Mouse (Mus musculus) layer of hippocampus, adult 9-11 months (tissue): ENCODE results near the gene Ccdc154.

Source experiments
- DNase-seq: peaks from one replicate; pipeline ENCODE4 v3.0.0; 2022

Ccdc154 gene

DNA sequence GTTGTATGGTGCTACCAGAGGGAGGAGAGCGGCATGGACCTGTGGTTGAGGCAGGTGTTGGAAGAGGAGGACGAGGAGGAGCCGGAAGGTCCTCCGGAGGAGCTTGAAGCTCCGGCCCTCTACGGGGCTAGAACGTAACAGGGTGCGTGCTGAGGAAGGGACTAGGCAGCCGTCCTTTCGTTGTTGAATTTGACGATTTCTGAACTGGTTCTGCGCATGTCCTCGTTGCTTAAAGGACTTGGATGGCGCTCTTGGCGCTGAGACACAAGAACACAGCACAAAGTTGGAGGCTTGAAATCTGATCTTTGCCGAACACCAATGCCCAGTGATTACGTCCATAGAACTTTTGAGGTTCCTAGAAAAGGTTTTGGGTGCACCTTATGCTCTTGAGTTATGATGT, 22.7 kb downstream of the Ccdc154 start:
- no peak for DNase-seq

DNA sequence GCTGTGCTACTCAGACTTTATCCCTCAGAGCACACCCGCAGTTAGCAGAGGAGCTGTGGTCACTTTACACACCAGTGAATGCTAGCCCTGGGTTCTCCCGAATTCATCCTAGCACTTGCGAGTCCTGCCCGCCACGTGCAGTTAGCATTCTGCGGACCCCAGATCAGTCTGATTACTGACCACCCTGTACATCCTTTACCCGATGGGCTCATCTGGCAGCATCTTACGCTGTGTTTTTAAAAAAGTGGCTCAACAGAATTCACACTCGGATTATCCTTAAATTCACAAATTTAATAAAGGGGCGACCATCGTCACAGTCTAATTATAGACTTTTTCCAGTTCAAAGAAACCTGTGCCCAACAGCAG, 25.5 kb downstream of the Ccdc154 start:
- DNase-seq = no peak

DNA sequence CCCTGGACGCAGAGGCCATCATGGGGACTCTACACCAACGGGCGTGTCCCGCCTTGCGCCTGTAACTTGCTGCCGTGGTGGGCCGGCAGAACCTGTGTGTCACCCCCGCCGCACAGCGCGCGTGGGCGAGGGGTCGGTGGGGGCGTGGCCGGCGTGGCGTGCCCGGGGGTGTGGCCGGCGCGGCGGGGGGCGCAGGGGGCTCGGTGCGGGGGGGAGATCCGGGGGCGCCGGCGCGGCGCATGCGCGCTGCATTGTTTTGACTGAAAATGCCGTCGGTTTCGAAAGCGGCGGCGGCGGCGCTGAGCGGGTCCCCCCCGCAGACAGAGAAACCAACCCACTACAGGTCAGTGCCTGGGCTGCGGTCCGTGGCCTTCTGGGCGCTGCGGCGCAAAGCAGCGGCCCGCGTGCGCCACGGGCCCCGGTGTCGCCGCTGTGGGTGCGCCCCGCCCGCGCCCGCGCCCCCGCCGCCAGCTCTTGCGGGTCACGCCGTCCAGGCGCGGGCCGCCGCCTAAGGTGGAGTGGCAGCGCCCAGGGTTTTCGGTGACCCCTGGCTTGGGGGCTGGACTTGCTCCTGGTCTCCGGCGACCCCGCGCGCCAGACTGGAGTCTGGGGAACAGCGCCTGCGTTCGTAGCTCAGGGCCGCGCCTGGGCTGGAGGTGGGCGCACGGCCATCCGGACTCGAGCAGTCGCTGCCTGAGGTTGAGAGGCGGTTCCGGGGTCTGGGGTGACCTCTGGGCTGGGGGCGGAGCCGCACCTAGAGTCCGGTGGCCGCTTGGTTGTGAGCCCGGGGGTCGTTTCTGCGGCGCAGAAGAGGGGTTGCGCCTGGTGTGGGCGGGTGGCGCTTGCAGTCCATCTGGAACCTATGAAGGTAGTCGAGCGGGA, 26.1 kb downstream of the Ccdc154 start, which contains the start of gene Unkl:
Gene Unkl (plus strand): TSS at position 248 of the 882 bp plus-strand sequence.
- peak; percentile 60 for DNase-seq

DNA sequence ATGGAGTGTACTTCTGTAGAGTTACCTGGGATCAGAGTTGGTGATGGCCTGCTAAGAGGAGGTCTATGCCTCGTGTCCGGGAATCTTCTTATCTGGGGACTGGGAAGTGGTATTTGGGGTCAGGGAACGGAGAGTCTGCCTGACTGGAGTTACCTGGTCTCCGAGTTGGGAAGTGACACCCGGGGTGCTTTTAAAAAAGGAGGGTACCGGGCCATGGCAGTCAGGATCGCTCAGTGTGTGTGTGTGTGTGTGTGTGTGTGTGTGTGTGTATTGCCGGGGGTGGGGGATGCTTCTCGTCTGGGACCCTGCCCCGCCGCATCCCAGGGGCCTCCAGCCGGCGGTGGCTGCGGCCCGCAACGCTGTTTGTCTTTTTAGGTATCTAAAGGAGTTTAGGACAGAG, 26.8 kb downstream of the Ccdc154 start:
- DNase-seq = no peak

DNA sequence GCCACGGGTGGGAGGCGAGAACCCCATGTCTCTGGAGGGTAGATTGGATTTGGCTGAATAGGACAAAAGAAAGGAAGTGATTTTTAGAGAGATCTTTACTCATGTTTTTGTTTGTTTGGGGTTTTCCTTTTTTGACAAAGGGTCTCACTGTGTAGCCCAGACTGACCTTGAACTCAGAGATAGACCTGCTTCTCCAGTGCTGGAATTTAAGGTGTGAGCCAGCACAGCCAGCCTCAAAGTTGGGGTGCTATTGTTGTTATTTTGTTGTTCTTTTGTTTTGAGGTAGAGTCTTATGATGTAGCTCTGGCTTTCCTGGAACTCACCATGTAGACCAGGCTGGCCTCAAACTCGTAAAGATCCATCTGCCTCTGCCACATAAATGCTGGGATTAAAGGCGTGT, 40.1 kb downstream of the Ccdc154 start:
- DNase-seq = no peak

DNA sequence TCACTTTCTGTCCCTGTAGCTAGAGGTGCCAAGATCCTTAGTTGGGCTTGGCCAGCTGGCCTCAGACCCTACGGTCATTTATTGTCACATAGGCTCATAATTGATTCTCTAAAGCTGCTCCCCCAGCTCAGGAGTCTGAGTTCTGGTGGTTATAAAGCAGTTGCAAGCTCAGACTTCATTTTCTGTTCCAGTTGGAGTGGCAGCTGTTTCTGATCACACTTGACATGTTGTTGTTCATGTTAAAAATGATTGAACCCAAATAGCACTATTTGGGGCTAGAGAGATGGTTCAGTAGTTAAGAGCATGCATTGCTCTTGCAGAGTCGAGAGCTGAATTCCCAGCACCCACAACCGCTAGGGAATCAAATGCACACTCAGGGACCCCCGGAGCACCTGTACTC, 47.7 kb downstream of the Ccdc154 start:
- peak; percentile 52 for DNase-seq

DNA sequence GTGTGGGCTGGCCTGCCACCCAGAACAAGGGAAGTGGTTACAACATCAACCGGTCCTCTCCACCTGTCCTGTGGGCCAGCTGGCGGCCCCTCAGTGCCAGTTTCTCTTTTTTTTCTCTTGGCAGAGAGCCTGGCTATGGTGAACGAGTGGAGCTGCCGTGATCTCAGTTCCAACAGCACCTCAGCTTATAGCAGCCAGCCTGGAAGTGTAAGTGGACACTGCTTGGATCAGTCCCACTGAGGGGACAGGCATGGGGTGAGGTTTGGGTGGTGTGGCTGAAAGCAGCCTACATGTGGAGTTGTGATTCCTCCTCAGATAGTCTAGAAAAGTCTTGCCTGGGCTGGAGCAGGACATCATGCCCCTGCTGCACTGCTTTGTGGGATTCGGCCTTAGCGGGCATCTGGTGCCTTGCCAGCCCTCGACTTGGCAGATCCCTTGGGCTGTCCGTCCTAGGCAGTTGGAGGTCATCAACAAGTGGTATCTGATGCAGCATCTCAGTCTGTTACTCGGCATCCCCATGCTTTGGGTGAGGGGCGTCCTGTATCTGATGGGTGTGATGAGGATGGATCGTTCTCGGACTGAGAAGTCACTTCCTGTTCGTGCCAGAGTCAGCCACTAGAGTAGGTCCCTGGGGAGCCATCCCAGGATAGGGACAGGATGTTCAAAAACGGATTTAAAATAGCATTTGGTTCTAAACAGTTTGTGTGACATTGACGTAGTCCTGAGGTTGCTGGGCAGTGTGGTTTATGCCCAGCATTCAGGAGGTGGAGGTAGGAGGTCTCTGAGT, 48.6 kb downstream of the Ccdc154 start:
- DNase-seq = peak; percentile 35

DNA sequence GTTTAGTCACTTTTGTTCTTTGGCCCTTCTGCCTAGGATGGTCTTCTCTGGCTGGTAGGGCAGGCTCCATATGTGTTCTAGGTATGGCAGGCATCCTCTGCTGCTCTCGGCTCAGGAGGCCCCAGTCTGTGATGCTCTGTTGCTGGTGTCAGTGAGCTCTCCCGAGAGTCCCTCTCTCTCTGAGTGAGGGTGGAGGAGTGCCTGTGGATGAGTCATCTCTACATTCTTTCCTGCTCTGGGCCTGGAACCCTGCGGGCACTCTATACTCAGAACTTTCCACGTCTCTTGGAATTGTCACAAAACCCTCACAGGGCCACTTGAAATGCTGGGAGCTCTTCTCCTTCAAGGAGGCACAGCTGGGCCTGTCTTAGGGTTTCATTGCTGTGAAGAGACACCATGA, 49.4 kb downstream of the Ccdc154 start:
- no peak for DNase-seq

DNA sequence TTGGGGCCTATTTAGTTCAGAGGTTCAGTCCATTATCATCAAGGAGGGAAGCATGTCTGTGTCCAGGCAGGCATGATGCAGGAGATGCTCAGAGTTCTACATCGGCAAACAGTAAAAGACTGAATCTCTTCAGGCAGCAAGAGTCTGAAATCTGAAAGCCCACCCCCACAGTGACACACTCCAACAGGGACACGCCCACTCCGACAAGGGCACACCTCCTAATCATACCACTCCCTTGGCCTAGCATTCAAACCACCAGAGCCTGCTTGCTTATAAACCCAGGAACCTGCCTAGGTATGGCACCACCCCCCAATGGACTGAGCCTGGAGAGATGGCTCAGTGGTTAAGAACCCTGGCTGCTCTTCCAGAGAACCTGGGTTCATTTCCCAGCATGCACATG, 53.2 kb downstream of the Ccdc154 start:
- DNase-seq = no peak

DNA sequence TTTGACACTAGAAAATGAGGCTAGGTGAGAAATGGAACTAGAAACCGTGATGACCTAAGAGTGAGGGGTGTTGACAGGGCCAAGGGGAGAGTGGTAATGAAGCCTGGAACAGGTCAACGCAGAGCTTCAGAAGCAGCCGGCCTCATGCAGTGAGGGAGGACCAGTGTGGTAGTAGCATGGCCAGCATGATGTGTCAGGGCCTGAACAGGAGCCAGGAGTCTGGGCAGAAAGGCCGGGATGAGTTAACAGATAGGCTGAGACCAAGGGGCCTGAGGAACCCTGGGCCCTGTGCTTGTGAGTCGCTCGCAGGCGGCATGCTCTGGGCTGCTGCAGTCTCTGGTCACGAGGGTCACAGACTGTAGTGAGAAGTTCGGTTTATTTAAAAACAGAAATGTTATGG, 56.7 kb downstream of the Ccdc154 start:
- DNase-seq = no peak

DNA sequence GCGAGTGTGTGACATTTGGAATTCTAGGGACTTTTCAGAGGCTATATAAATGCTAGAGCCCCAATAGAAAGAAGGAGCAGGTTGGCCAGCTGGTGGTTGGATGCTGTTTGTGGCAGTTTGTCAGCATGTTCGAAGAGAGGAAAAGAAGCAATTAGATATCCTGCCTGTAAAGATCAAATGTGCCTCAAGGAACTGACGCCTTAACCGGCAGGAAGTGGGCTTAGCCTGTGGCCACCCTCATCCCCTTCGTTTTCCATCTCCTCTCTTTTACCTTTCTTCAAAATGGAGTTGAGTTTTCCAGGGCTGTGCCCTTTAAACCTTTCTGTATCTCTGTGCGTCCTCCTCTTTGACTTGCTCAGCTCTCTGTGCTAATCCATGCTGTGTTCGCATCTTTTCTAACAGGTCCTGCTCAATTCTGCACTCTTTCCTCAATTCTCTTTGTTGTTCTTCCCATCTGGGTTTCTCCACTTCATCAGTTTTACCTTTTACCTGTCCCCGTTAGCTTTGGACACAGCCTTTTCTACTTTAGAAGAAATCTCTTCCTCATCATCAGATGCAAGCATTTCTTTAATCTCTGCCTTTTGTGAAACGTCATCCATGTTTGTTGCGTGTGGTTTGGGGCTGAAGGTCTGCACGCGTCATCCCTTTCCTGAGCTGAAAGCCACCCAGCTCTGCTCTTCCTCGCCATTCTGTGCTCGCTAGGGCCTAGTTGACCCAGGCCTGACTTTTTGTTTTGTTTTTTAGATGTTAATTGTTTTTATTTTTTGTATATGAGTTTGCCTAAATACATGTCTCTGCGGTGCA, 57.4 kb downstream of the Ccdc154 start:
- DNase-seq = no peak

DNA sequence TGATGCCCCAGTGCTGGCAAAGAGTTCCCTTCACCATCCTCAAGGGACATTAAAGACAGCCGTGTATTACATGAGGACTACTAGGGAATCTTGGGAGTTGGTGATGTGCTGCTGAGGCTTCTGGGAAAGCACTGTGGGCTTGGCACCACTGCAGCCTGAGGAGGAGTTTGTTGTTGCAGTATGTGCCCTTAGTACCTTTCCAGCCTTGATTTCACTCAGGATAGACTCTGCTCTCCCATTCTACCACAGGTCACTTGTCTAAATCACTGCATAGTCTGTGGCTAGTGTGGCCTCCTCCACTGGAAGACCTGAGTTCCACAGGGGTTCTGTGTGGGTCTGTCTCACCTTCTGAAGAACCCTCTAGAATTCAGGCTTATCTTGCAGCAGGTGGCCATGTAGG, 58.5 kb downstream of the Ccdc154 start:
- no peak for DNase-seq
